Mouse (Mus musculus) frontal cortex, postnatal 14 days (tissue): ENCODE measurements around the gene Rsl1d1.

Experiments used
- DNase-seq, 2 experiments: peaks; one replicate each; pipeline ENCODE4 v3.0.0; 2022; ENCODE audit warnings: low spot score in 2 of 2

The Rsl1d1 gene

DNA sequence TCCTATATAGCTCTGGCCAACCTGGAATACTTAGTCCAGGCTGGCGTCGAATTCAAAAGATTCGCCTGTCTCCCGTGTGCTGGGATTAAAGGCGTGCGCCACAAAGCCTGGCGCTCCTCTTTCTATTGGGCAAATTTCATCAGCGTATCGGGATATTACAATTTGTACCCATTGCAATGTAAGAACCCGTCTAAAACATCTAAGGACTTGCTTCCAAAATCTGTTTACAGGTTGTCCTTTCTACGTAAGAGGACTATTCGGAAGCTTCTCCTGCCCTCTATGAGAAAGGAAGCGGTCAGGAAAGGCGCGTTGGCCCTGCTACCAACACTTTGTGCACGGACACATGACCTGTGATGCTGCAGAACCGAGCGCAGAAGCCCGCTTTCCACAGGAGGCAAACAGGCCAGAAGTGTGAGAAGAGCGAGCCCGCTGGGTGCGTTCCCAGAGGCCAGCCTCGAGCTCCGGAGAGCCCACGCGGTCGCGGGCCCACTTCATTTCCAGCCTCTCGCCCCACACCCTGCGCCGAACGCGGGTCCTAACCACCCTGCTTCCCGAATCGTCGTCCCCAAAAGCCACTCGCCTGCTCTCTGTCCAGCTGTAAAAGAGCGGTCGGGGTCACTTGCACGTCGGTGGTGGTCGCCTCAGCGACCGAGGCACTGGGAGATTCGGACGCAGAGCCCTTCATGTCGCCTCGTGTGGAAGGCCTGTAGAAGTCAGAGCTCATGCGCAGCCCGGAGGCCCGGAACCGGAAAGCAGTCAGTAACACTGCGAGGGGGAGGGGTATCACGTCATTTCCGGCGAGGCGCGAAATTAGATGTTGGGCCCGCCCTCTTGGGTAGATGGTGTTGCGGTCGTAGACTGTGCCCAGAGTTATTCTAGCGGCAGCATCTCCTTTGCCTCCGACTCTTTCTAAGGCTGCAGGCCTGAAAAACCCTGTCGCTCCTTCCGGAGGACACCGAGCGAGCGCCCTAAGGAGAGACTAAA, at the start of gene Rsl1d1:
Gene Rsl1d1, minus strand, starts transcription at position 761 of the 984 bp plus-strand sequence.
- DNase-seq = peak; percentile 81 to 88

- DNase-seq = no peak
These were observed 44.7 kb upstream of the Rsl1d1 start for GRCm38 (mm10) chr16:11247791-11248190.

DNA sequence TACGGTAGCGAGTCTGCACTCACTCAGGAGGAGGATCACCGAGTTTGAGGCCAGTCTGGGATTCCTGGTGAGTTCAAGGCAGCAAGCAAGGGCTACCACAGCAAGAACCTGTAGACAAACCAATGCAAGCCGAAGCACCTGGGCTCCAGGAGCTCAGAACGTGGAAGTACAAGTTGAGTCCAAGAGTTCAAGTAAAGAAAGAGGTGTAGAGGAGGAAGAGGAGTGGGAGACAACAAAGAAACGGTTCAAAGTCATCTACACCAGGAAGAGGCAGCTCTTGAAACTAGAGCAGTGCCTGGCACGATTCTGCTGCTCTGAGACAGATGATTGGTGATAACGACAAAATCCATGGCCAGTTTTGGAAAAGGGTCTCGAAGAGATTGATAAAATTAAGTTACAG, 42.6 kb upstream of the Rsl1d1 start:
- no peak for DNase-seq

GRCm38 (mm10) chr16:11242401-11242800, 39.3 kb upstream of the Rsl1d1 start:
- no peak for DNase-seq

DNA sequence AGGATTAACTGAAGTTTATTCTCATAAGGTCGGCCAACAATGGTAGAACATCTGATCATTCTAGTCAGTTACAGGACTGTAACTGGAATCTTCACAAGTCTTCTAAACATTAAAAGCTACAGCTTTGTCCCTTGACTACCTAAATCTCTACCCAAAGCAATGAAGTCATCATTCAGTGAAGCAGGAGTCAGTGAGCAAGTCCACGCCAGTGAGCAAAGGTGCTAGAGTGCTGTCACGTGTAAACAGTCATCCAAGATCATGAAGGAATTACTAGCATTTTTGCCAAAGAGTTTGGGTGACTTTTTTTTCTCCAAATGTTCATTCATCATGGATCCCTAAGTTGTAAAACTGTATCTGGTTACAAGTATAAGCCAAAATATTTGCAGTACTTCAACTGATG, 14.7 kb upstream of the Rsl1d1 start:
- DNase-seq = no peak

DNA sequence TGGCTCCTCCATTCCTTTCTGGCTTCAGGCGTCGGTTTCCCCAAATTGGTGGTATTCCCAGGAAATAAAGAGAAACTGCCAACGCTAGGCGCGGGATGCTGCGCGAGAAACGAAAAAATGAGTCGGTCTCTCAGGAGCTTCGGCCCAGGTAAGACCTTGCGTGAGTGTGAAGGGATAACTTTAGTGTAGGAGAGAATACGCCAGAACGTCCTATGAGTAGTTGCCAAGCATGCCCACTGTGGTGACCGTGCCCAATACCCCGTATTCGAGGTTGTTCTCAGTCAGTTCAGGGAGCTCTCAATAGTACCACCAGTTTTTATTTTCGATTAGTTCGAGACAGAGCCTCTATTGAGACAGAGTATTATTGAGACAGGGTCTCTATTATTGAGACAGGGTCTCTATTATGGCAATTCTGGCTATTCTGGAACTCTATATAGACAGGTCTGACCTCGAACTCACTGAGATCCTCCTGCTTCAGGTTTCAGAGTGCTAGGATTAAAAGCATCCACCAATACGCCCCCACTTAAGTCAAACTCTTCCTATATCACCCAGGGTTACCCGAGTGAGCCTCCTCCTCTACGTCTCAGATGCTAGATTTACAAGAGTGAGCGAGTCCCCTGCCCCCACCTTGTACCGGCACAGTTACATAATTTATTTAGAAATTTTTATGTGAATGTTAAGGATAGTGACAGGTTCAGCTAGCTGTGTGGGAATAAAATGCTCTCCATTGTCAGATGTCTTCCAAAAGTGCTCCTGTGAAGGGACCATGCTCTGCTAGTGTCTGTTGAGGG, 664 bp upstream of the Rsl1d1 start:
- DNase-seq = no peak

- DNase-seq = no peak
These were observed 1.3 kb downstream of the Rsl1d1 start for GRCm38 (mm10) chr16:11201740-11202394.

GRCm38 (mm10) chr16:11200247-11200646, 2.9 kb downstream of the Rsl1d1 start:
- no peak for DNase-seq

GRCm38 (mm10) chr16:11198467-11198866, 4.7 kb downstream of the Rsl1d1 start:
- no peak for DNase-seq

- DNase-seq = no peak
These were observed 6.1 kb downstream of the Rsl1d1 start for GRCm38 (mm10) chr16:11197052-11197451.

DNA sequence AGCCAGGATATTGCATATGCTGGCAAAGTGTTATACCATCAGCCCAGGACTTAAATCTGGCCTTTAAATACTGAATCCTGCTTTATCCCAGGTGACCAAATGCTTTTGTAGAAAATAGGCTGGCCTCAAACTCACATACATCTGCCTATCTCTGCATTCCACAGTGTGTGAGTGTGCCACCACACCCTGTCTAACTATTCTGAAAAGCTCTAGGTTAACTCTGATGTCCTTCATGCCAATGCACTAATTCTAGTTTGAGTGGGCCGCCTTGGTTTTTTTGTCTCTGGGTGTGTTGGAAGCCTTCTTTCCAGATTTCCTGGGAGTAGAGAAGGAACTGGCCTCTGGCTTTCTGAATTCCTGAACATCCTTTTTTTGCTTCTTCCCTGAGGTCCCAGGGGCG, 9.9 kb downstream of the Rsl1d1 start:
- no peak for DNase-seq

- no peak for DNase-seq
These were observed 13.0 kb downstream of the Rsl1d1 start for GRCm38 (mm10) chr16:11190150-11190549.

- no peak for DNase-seq
These were observed 25.7 kb downstream of the Rsl1d1 start for GRCm38 (mm10) chr16:11177404-11177803.

GRCm38 (mm10) chr16:11176884-11177244, 26.3 kb downstream of the Rsl1d1 start:
- no peak for DNase-seq

DNA sequence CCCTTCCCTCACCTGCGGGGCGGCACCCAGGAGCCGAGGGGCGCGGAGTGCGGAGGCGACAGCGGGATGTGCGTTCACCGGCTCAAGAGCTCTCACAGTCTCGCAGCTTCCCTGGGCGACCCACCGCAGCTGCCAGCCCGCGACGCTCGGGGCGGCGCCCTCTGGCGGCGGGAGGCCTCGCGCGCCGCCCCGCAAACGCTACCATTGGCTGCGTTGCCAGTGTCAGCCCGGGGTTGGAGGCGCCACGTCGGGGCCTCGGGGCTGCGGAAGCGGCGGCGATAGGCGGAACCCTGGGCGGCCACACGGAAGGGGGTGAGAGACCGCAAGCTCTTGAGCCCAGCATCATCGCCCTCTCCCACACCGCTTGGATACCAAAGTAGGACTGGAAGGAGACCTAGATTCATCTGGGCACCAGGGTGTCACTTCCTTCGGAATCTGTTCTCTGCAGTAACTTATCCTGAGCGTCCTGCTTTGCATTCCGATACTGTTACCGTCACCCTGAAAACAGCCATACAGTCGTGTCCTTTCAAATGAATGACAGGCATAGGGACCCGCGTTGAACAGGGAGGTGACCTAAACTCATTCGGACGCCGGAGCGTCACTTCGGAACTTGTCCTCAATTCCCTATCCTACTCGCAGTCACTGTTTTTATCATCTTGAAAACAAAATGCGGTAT, 26.8 kb downstream of the Rsl1d1 start, which contains the start of gene Zc3h7a:
Gene Zc3h7a, minus strand, starts transcription at position 186 of the 676 bp plus-strand sequence.
- DNase-seq = peak; percentile 80 to 87

DNA sequence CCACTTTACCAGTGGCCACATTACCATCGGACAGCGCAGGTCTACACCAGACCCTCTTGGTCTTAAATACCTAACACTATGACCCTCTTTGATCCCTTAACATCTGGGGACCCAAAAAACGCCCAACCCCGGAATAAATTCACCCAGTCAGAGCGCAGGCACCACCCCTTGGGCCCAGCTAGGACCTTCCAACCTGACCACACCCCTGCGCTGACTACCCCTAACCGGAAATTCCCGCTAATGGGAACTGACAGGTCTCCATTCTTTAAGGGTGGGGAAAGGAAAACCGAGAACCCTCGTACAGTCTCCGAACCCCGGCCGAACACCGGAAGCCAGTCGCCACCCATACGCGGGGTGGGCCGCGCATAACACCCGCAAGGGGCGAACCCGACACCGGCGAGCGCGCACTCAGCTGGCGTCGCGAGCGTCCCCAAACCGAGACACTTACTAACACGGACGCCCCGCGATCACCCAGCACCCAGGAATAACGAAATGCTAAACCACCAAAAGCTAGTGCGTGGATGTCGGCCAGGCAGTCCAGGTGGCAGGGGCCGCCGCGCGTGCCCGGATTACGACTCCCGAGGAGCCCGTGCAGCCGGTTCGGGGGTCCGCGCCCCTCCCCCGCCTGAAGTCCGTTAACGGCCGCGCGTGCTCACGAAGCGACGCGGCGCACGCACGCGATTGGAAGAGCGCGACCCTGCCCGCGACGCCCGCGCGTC, 27.5 kb downstream of the Rsl1d1 start:
- peak in 1 of 2 experiments; percentile 37 for DNase-seq

GRCm38 (mm10) chr16:11175100-11175488, 28.0 kb downstream of the Rsl1d1 start:
- no peak for DNase-seq

DNA sequence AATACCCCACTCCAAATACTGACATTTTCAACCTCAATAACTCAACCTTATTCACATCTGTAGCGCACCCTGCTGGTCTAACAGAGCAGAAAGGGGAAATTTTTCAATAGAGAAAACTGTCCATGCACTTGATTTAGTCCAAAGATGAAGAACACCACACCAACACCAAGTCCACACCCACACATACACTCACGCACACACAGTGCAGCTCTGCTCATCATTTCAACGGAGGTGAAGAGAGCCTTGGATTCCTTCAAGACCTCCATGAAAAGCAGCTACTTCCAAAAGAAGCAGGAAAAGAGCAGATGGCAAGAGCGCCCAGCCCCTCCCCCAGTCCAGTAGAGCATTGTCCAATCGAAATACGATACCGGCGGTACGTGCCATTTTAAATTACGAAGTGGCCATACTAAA, 28.5 kb downstream of the Rsl1d1 start:
- peak; percentile 17 to 36 for DNase-seq

- no peak for DNase-seq
These were observed 31.5 kb downstream of the Rsl1d1 start for GRCm38 (mm10) chr16:11171679-11172078.

DNA sequence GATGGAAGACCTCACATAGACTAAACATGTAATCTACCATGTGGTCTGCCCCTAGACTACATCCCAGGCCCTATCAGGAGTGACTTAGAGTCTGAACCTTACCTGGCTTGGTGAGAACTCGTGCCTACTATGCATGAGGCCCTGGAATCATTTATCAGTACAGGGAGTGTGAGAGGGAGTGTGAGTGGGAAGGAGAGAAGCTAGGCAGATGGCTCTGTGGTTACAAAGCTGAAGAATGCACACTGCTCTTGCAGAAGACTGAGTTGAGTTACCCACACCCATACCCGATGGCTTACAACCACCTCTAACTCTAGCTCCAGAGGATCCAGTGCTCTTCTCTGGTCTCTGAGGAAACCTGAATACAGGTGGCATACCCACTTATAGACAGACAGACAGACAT, 36.7 kb downstream of the Rsl1d1 start:
- DNase-seq = no peak
